Mouse (Mus musculus) thymus, adult 2 months (tissue): ENCODE results near the gene Eif6.

ENCODE experiments used
- CTCF ChIP-seq: fragments of 200-500 bp; IDR thresholded peaks from 2 replicates; pipeline ENCODE4 v1.5.1; 2012; ENCODE audit warnings: mild to moderate bottlenecking, control low read depth, low read length, moderate library complexity, borderline replicate concordance; ENCODE audit not compliant: control insufficient read depth, poor library complexity, insufficient read depth; ENCODE audit errors: extremely low read depth
- POLR2A ChIP-seq: fragments of 200-500 bp; IDR thresholded peaks from 2 replicates; pipeline ENCODE4 v1.6.1; 2012; ENCODE audit warnings: mild to moderate bottlenecking, low read length, control low read depth, moderate library complexity; ENCODE audit not compliant: control insufficient read depth, poor library complexity, insufficient read depth; ENCODE audit errors: extremely low read depth

- no peak for TF ChIP-seq CTCF
- TF ChIP-seq POLR2A, result no peak
Observed at GRCm38 (mm10) chr2:155831302-155831701, 4.6 kb upstream of the Eif6 start.
